Comparison of ENCODE assay signal across 8 mouse cellular contexts in genomic region chr2:172862850-172863468, GRCm38 (mm10).
DNase-seq lines count a peak whose midpoint lies in the region; ATAC-seq lines count a peak whose summit lies in the region.

No protein-coding gene starts in this region.

- peaks cover 18% of the 10 kb centered on the region; the same call in 1 of the 2 replicates for H3K27me3 ChIP-seq in forebrain, embryonic 10.5 days (ENCODE audit: poor library complexity, severe bottlenecking)

- peaks cover 8% of the 10 kb centered on the region; the same call in 1 of the 2 replicates for H3K9me3 ChIP-seq in forebrain, embryonic 10.5 days

- intact Hi-C loops in heart, postnatal 14 days (cut with DNase I): no loop called here

- peak overlapping the region; percentile 40; the same call in 1 of the 2 replicates for H3K27ac ChIP-seq in forebrain, embryonic 10.5 days

- H3K4me1 ChIP-seq in forebrain, embryonic 10.5 days: peaks cover 37% of the 10 kb centered on the region

- no peak for ATAC-seq in CD4-positive, CD25-positive, alpha-beta regulatory T cell, adult 4 months

- peak overlapping the region; percentile 19; the same call in 1 of the 2 replicates for H3K4me3 ChIP-seq in forebrain, embryonic 10.5 days

- H3K36me3 ChIP-seq in forebrain, embryonic 10.5 days (replicated peaks): peaks cover 4% of the 10 kb centered on the region; the same call in 1 of the 2 replicates

- DNase-seq in CD4-positive, CD25-positive, alpha-beta regulatory T cell, adult 2 months (ENCODE audit: low read depth, low spot score): peak; percentile 47
- DNase-seq in forebrain, embryonic 10.5 days (ENCODE audit: extremely low spot score, low spot score): no peak
- peak; percentile 35 to 43 for DNase-seq in heart, postnatal 14 days
- peak; percentile 85 to 90 for DNase-seq in kidney, postnatal 4 days
- DNase-seq in lung, adult 18-20 months: peak; percentile 73 to 87
- DNase-seq in right cerebral cortex, adult 18-20 months: peak; percentile 84
- no peak for DNase-seq in spleen, postnatal 10 days (ENCODE audit: low spot score in 2 of 2)

- 46% methylated on average over 29 of the region's 29 CpGs for WGBS in forebrain, embryonic 10.5 days

Comparison
In these comparisons a context has a peak if more than half of its experiments do, and no peak if none do; other contexts are left out.
1. DNase-seq: peak in CD4-positive, CD25-positive, alpha-beta regulatory T cell, adult 2 months (single experiment), heart, postnatal 14 days (2 of 2), kidney, postnatal 4 days (2 of 2), lung, adult 18-20 months (2 of 2) and right cerebral cortex, adult 18-20 months (single experiment); none in forebrain, embryonic 10.5 days (single experiment) and spleen, postnatal 10 days (0 of 2).